Mouse (Mus musculus) MEL (cell line): ENCODE measurements around the gene Mfap1a. TPM values are rescaled to one million over a fixed set of nuclear protein-coding genes. Genes with fewer than 3 reads are reported as not detected.
A peak's percentile ranks its signal among the peaks of the same experiment; 100 is the strongest.
"Not testable (repeated sequence)": the region's sequence is repeated elsewhere in the genome, so short reads cannot be mapped to it uniquely, and the experiment has no call there.

Source experiments
- DNase-seq: peaks from one replicate; pipeline ENCODE4 v3.0.0; 2011; ENCODE audit warnings: low read depth, low spot score
- H3K27ac ChIP-seq: 2 replicates; pipeline ENCODE4 v1.5.1; 2012; ENCODE audit warnings: low read depth, mild to moderate bottlenecking, control low read depth, low read length, moderate library complexity; ENCODE audit not compliant: control insufficient read depth
- H3K27me3 ChIP-seq, 2 experiments: fragments of 150-350 bp in 1 of 2; sonication (generic) in 1 of 2; 2 replicates each; pipeline ENCODE4 v1.6.1; 2012; ENCODE audit warnings: low read length in 2 of 2, mild to moderate bottlenecking in 2 of 2, improper control_type of control experiment in 1 of 2, moderate library complexity in 1 of 2; ENCODE audit not compliant: insufficient read depth in 2 of 2, control insufficient read depth in 1 of 2
- H3K36me3 ChIP-seq, 2 experiments: 2 replicates each; pipeline ENCODE4 v1.6.1; 2012 to 2014; ENCODE audit warnings: low read length in 2 of 2, improper control_type of control experiment in 1 of 2, inconsistent platforms in 1 of 2, mild to moderate bottlenecking in 1 of 2; ENCODE audit not compliant: insufficient read depth in 2 of 2, control insufficient read depth in 1 of 2
- H3K4me1 ChIP-seq, 2 experiments: fragments of 150-350 bp in 1 of 2; sonication (generic) in 1 of 2; 2 replicates each; pipeline ENCODE4 v1.6.1; 2012; ENCODE audit warnings: low read length in 2 of 2, improper control_type of control experiment in 1 of 2, mild to moderate bottlenecking in 1 of 2; ENCODE audit not compliant: insufficient read depth in 2 of 2, control insufficient read depth in 1 of 2
- H3K4me3 ChIP-seq, 2 experiments: fragments of 150-350 bp in 1 of 2; sonication (generic) in 1 of 2; 2 replicates each; pipeline ENCODE4 v1.5.1; 2012; ENCODE audit warnings: low read depth in 2 of 2, low read length in 2 of 2, mild to moderate bottlenecking in 2 of 2, moderate library complexity in 2 of 2, control low read depth in 1 of 2, improper control_type of control experiment in 1 of 2; ENCODE audit not compliant: control insufficient read depth in 1 of 2, insufficient read depth in 1 of 2
- H3K79me2 ChIP-seq: 2 replicates; pipeline ENCODE4 v1.6.1; 2012; ENCODE audit warnings: mild to moderate bottlenecking, low read length, moderate library complexity; ENCODE audit not compliant: control insufficient read depth, poor library complexity, insufficient read depth
- H3K9ac ChIP-seq: 2 replicates; pipeline ENCODE4 v1.6.1; 2012; ENCODE audit warnings: low read depth, mild to moderate bottlenecking, control low read depth, low read length, moderate library complexity; ENCODE audit not compliant: control insufficient read depth, poor library complexity, severe bottlenecking
- H3K9me3 ChIP-seq: fragments of 150-350 bp; sonication (generic); replicated peaks from 2 replicates; pipeline ENCODE4 v1.6.1; 2012; ENCODE audit warnings: mild to moderate bottlenecking, low read length, improper control_type of control experiment, moderate library complexity; ENCODE audit not compliant: insufficient read depth
- BHLHE40 ChIP-seq: IDR thresholded peaks from 2 replicates; pipeline ENCODE4 v1.6.1; 2012; ENCODE audit warnings: low read depth, mild to moderate bottlenecking, inconsistent platforms, low read length, improper control_type of control experiment, borderline replicate concordance
- E2F4 ChIP-seq: IDR thresholded peaks from 2 replicates; pipeline ENCODE4 v1.6.1; 2011; ENCODE audit warnings: low read depth, low read length, improper control_type of control experiment, borderline replicate concordance
- ELF1 ChIP-seq: IDR thresholded peaks from 2 replicates; pipeline ENCODE4 v1.6.1; 2014; ENCODE audit warnings: low read depth, mild to moderate bottlenecking, inconsistent platforms, low read length, improper control_type of control experiment, moderate library complexity
- ETS1 ChIP-seq: IDR thresholded peaks from 2 replicates; pipeline ENCODE4 v1.6.1; 2012; ENCODE audit warnings: low read depth, mild to moderate bottlenecking, inconsistent platforms, low read length, improper control_type of control experiment, moderate library complexity
- GABPA ChIP-seq: IDR thresholded peaks from 2 replicates; pipeline ENCODE4 v1.6.1; 2012; ENCODE audit warnings: low read depth, mild to moderate bottlenecking, inconsistent platforms, low read length, improper control_type of control experiment, moderate library complexity
- GATA1 ChIP-seq: IDR thresholded peaks from 2 replicates; pipeline ENCODE4 v1.6.1; 2011; ENCODE audit warnings: low read depth, low read length, improper control_type of control experiment
- HCFC1 ChIP-seq: IDR thresholded peaks from 2 replicates; pipeline ENCODE4 v1.6.1; 2012; ENCODE audit warnings: low read depth, mild to moderate bottlenecking, inconsistent platforms, low read length, improper control_type of control experiment, moderate library complexity
- JUND ChIP-seq: IDR thresholded peaks from 2 replicates; pipeline ENCODE4 v1.6.1; 2011; ENCODE audit warnings: low read depth, mild to moderate bottlenecking, improper control_type of control experiment, low read length
- KAT2A ChIP-seq: conservative IDR thresholded peaks from 2 replicates; pipeline ENCODE4 v1.6.1; 2012; ENCODE audit warnings: low read depth, low read length, improper control_type of control experiment, inconsistent platforms
- MEF2A ChIP-seq: IDR thresholded peaks from 2 replicates; pipeline ENCODE4 v1.6.1; 2014; ENCODE audit warnings: low read depth, mild to moderate bottlenecking, inconsistent platforms, low read length, improper control_type of control experiment; ENCODE audit not compliant: poor library complexity, insufficient replicate concordance, severe bottlenecking; ENCODE audit errors: extremely low read depth
- MXI1 ChIP-seq: IDR thresholded peaks from 2 replicates; pipeline ENCODE4 v1.6.1; 2011; ENCODE audit warnings: mild to moderate bottlenecking, low read depth, low read length, improper control_type of control experiment
- NELFE ChIP-seq: IDR thresholded peaks from 2 replicates; pipeline ENCODE4 v1.6.1; 2011; ENCODE audit warnings: low read depth, low read length, improper control_type of control experiment
- NRF1 ChIP-seq: IDR thresholded peaks from 2 replicates; pipeline ENCODE4 v1.6.1; 2014; ENCODE audit warnings: low read depth, mild to moderate bottlenecking, inconsistent platforms, low read length, improper control_type of control experiment, moderate library complexity; ENCODE audit not compliant: poor library complexity, insufficient read depth, severe bottlenecking
- POLR2A ChIP-seq, 2 experiments: IDR thresholded peaks; 2 replicates each; pipeline ENCODE4 v1.6.1; 2011 to 2012; ENCODE audit warnings: low read length in 2 of 2, mild to moderate bottlenecking in 2 of 2, control low read depth in 1 of 2, improper control_type of control experiment in 1 of 2, low read depth in 1 of 2, moderate library complexity in 1 of 2; ENCODE audit not compliant: control insufficient read depth in 1 of 2, insufficient read depth in 1 of 2, poor library complexity in 1 of 2
- POLR2AphosphoS2 ChIP-seq: IDR thresholded peaks from 2 replicates; pipeline ENCODE4 v1.6.1; 2011; ENCODE audit warnings: low read length, improper control_type of control experiment
- POLR2AphosphoS5 ChIP-seq: IDR thresholded peaks from 2 replicates; pipeline ENCODE4 v1.6.1; 2012; ENCODE audit warnings: low read depth, borderline replicate concordance, mild to moderate bottlenecking, inconsistent platforms, low read length, moderate library complexity, mixed read lengths
- RAD21 ChIP-seq: IDR thresholded peaks from 2 replicates; pipeline ENCODE4 v1.6.1; 2011; ENCODE audit warnings: mild to moderate bottlenecking, low read depth, low read length, improper control_type of control experiment
- SIN3A ChIP-seq: IDR thresholded peaks from 2 replicates; pipeline ENCODE4 v1.6.1; 2012; ENCODE audit warnings: low read length, improper control_type of control experiment, inconsistent platforms
- TBP ChIP-seq: IDR thresholded peaks from 2 replicates; pipeline ENCODE4 v1.8.0; 2011; ENCODE audit warnings: low read depth, low read length, improper control_type of control experiment
- TCF12 ChIP-seq: IDR thresholded peaks from 2 replicates; pipeline ENCODE4 v1.6.1; 2014; ENCODE audit warnings: low read depth, mild to moderate bottlenecking, inconsistent platforms, low read length, improper control_type of control experiment, moderate library complexity
- UBTF ChIP-seq: IDR thresholded peaks from 2 replicates; pipeline ENCODE4 v1.6.1; 2012; ENCODE audit warnings: low read depth, mild to moderate bottlenecking, inconsistent platforms, low read length, improper control_type of control experiment, moderate library complexity, borderline replicate concordance; ENCODE audit not compliant: insufficient read depth
- USF2 ChIP-seq, 2 experiments: IDR thresholded peaks; 2 replicates each; pipeline ENCODE4 v1.6.1; 2011 to 2012; ENCODE audit warnings: improper control_type of control experiment in 2 of 2, low read length in 2 of 2, borderline replicate concordance in 1 of 2, inconsistent platforms in 1 of 2, low read depth in 1 of 2, mild to moderate bottlenecking in 1 of 2; ENCODE audit not compliant: insufficient read depth in 1 of 2
- ZMIZ1 ChIP-seq: IDR thresholded peaks from 2 replicates; pipeline ENCODE4 v1.6.1; 2012; ENCODE audit warnings: low read depth, mild to moderate bottlenecking, inconsistent platforms, low read length, improper control_type of control experiment, moderate library complexity
- ZNF384 ChIP-seq: IDR thresholded peaks from 2 replicates; pipeline ENCODE4 v1.6.1; 2012; ENCODE audit warnings: low read depth, mild to moderate bottlenecking, inconsistent platforms, low read length, improper control_type of control experiment
- polyA plus RNA-seq, 2 experiments: library from polyadenylated mRNA; stranded (reverse) in 1 of 2; unstranded in 1 of 2; fragments of >175 nt in 1 of 2; fragments of >200 nt in 1 of 2; gene quantifications; 2 replicates each; pipeline versions ENCODE4 v1.2.1 to v1.2.4; 2012; ENCODE audit warnings: low replicate concordance in 2 of 2, low read depth in 1 of 2; ENCODE audit not compliant: insufficient read length in 2 of 2, insufficient read depth in 1 of 2, missing spikeins in 1 of 2
- total RNA-seq: library from RNA; depleted of rRNA; stranded (reverse); fragments of 300-350 nt; gene quantifications from 2 replicates; pipeline ENCODE4 v1.2.3, GENCODE M21; 2012; rRNA removed

The Mfap1a gene
- total RNA-seq: 23.5 and 23.8 TPM in 2 replicates
- 10 to 100 TPM in 1 of 2 experiments, not detected in 1; 29.3 TPM for polyA plus RNA-seq

GRCm38 (mm10) chr2:121505942-121506882 lies at the start of gene Mfap1a, which contains the start of gene Wdr76:
Mfap1a (minus strand) TSS chr2:121506665.
Wdr76 (plus strand) TSS chr2:121506723.
- Histone ChIP-seq H3K4me3 (peak within 1 kb of the TSS; percentile 59 to 93), H3K9ac (peak within 1 kb of the TSS; percentile 97), H3K27ac (peak within 1 kb of the TSS; percentile 90), H3K79me2 (peaks cover 44% of the 10 kb centered on the region)
- H3K9me3 ChIP-seq, H3K4me1 ChIP-seq, H3K27me3 ChIP-seq, H3K36me3 ChIP-seq: not testable (repeated sequence)
- DNase-seq: peak; percentile 97
- peak; percentile 61; the same call in 1 of the 2 replicates for TF ChIP-seq KAT2A
- TF ChIP-seq SIN3A: peak; percentile 96
- peak; percentile 100 for TF ChIP-seq E2F4
- TF ChIP-seq NELFE: peak; percentile 94
- peak; percentile 90 for TF ChIP-seq HCFC1
- 0 out of 2 replicates have a peak, but pooled peaks have one; percentile 61 for TF ChIP-seq ZMIZ1
- peak; percentile 62 for TF ChIP-seq NRF1
- TF ChIP-seq ETS1: peak; percentile 28; the same call in 1 of the 2 replicates
- TF ChIP-seq POLR2AphosphoS2: peak; percentile 83; the same call in 1 of the 2 replicates
- TF ChIP-seq ELF1: peak; percentile 85
- TF ChIP-seq TCF12: peak; percentile 76
- TF ChIP-seq POLR2A (IDR thresholded peaks at IDR 0.05; ENCODE audit: control insufficient read depth in 1 of 2, insufficient read depth in 1 of 2, low read depth in 1 of 2, low read length in 2 of 2, poor library complexity in 1 of 2): peak; percentile 72 to 92
- TF ChIP-seq TBP: peak; percentile 97
- peak; percentile 78 for TF ChIP-seq MXI1

DNA sequence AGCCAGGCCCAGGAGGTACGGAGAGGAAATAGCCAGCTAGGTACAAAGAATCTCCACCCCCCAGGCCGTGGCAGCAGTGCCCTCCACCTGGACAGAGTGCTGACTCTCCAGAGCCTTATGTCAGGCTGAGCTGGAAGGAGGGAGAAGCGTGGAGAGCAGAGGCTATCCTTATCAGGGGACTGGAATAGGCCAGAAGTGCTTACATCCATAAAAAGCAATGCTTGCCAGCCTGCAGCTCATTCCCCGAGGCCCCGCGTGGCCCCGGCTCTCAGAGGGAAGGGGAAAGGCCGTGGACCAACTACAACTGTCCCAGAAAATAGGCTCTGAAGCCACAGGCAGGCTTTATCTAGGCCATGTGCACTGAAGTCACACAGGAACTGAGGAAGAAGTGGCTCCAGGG lies 44.8 kb upstream of the Mfap1a start:
- no peak for DNase-seq

More for the DNA sequence above, 44.8 kb upstream of the Mfap1a start:
- no peaks in the 10 kb centered on the region for H3K9me3 ChIP-seq
- H3K4me1 ChIP-seq: no peaks in the 10 kb centered on the region
- no peak overlapping the region for H3K27ac ChIP-seq
- H3K27me3 ChIP-seq: no peaks in the 10 kb centered on the region
- H3K36me3 ChIP-seq: no peaks in the 10 kb centered on the region; a peak in 1 of 4 replicates
- H3K79me2 ChIP-seq: no peaks in the 10 kb centered on the region
- no peak overlapping the region for H3K4me3 ChIP-seq
- H3K9ac ChIP-seq: no peak overlapping the region
- TF ChIP-seq JUND (no peak), ZMIZ1 (no peak), ELF1 (no peak), USF2 (IDR thresholded peaks at IDR 0.05; ENCODE audit: borderline replicate concordance in 1 of 2, insufficient read depth in 1 of 2, low read depth in 1 of 2, low read length in 2 of 2) (no peak), SIN3A (no peak), UBTF (no peak), ZNF384 (no peak), MXI1 (no peak), E2F4 (no peak), GATA1 (no peak), BHLHE40 (no peak), MEF2A (no peak), POLR2AphosphoS5 (no peak), RAD21 (no peak), GABPA (no peak)
